Mouse (Mus musculus) thymus, postnatal 10 days (tissue): ENCODE data around the gene Irf3.

Source experiments
- DNase-seq, 2 experiments: peaks; one replicate each; pipeline ENCODE4 v3.0.0; 2021; ENCODE audit warnings: low spot score in 2 of 2

The Irf3 gene

DNA sequence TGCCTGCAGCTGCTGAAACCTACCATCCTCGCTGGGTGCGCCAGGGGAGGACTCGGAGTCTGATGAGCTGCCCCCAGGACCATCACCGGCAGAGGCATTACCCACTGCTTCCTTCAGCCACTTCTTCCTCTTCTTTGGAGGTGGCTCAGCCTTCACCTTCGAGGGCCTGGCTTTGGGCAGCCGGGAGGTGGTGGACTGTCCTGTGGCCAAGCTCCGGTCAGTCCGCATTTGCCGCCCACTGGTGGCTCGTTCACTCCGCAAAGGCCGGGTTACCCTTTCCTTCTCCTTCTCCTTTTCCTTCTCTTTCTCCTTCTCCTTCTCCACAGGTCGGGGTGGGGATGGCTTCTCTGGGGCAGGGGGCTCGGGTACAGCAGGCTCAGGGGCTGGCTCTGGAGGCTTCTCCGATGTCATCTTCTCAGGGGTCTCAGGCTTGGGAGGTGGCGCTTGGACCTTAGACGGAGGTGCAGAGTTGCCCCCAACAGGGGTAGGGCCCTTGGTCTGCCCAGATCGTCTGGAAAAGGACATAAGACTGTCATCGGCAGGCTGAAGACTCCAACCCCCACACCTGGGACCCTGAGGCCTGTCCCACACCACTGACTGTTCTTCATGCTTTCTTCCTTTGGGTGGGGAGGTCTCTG is 36.4 kb downstream of the Irf3 start:
- no peak for DNase-seq

DNA sequence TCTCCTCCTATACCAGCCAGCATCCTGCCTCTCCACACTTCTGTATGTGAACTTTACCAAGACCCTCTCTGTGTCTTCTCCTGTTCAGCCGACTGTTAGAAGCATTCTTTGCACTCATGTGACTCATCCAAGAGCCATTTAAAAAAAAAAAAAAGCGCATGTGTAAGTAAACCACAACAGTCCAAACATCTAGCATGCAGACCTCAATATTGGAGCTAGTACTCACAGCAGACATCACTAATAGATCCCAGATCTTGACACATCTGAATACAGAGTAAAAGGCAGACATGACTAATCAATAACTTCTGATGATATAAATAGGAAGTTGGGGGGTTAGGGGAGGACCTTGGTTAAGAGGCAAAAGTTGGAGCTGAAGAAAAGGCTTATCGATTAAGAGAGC is 38.2 kb downstream of the Irf3 start:
- DNase-seq, result no peak

GRCm38 (mm10) chr7:45036702-45037101 is 39.3 kb downstream of the Irf3 start:
- DNase-seq, result no peak

GRCm38 (mm10) chr7:45037720-45038361 is 40.4 kb downstream of the Irf3 start:
- DNase-seq, result peak; percentile 63 to 82

- no peak for DNase-seq
Observed at GRCm38 (mm10) chr7:45038411-45038810, 41.0 kb downstream of the Irf3 start.

- no peak for DNase-seq
Observed at GRCm38 (mm10) chr7:45040851-45041250, 43.4 kb downstream of the Irf3 start.

DNA sequence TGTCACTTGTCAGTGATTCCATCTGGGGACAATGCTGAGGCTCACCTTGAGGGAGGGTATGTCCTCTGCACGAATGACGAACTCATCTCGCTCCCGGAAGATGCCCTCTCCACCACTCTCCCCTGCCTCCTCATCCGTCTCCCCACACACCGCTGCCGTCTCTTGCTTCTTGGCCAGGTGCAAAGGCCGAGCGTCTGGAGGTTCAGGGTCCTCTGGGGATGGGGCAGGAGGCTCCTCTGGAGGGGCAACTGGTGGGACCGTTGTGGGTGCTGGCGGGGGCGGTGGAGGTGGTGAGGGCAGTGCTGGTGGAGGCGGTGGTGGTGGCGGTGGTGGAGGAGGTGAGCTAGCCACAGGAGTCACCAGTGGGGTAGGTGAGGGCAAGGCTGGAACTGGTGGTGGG is 45.9 kb downstream of the Irf3 start:
- no peak for DNase-seq

GRCm38 (mm10) chr7:45045741-45046140 is 48.3 kb downstream of the Irf3 start:
- no peak for DNase-seq

GRCm38 (mm10) chr7:45046853-45047350 is 49.5 kb downstream of the Irf3 start:
- no peak for DNase-seq

- no peak for DNase-seq
Observed at GRCm38 (mm10) chr7:45047491-45047890, 50.0 kb downstream of the Irf3 start.

- DNase-seq, result no peak
Observed at GRCm38 (mm10) chr7:45048001-45048890, 50.8 kb downstream of the Irf3 start.

GRCm38 (mm10) chr7:45048923-45049657 is 51.6 kb downstream of the Irf3 start:
- no peak for DNase-seq

DNA sequence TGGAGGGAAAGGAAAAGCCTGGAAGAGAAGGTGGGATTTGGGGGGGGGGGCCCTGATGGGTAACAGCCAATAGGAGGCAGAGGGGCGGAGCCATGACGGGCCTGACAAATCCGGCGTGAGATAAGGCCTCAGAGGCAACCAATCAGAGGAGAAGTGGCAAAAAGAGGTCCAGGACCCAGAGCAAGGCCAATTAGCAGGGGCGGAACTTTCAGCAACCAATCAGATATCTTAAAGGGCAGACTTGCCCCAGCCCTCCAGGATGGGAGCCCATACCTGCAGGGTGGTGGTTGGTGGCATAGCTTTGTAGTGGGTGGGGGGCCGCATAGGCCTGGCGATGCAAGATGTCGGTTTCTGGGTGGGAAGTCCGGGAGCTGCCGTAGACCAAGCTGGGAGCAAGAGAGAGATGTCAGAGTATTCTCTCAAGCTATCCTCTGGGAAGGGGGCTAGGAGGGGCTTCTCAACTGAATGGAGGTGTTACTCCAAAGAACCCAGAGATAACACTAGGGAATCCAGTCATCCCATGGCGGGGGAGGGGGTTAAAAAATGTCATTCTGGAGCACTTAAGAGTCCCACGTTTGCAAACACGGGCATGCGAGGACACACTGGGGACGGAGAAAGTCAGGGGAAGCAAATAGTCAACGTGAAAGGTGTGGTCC is 53.6 kb downstream of the Irf3 start:
- peak; percentile 25 to 41 for DNase-seq

DNA sequence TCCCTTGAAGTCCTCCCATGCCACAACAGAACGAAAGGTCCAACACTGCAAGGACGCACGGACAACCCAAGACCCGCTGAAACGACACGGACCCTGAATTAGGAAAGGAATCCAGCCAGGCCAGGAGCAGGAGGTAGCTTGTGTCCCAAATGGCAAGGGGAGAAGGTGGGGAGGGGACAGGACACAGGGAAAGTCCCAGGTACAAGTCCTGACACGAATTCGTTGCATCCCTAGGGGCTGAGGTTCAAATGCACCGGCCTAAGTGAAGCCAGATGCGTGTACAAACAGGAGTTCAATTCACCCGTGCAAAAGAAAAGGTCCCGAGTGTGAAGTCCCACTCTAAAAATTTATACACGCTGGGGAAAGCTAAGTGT is 54.1 kb downstream of the Irf3 start:
- DNase-seq, result no peak
